Mouse (Mus musculus) ovary, postnatal 14 days (tissue): ENCODE measurements around the gene Ap4b1.
A peak's percentile ranks its signal among the peaks of the same experiment; 100 is the strongest.
"Not testable (repeated sequence)": the region's sequence is repeated elsewhere in the genome, so short reads cannot be mapped to it uniquely, and the experiment has no call there.

Experiments
- DNase-seq: peaks from one replicate; pipeline ENCODE4 v3.0.0; 2022; ENCODE audit warnings: low spot score

Gene Ap4b1

GRCm38 (mm10) chr3:103801631-103802531 lies 7.4 kb upstream of the Ap4b1 start:
- peak; percentile 54 for DNase-seq

GRCm38 (mm10) chr3:103802861-103803260 lies 6.5 kb upstream of the Ap4b1 start:
- DNase-seq: no peak

- no peak for DNase-seq
Measured at GRCm38 (mm10) chr3:103805671-103806070, 3.6 kb upstream of the Ap4b1 start.

GRCm38 (mm10) chr3:103809799-103810150 lies 455 bp downstream of the Ap4b1 start:
- DNase-seq: no peak

- no peak for DNase-seq
Measured at GRCm38 (mm10) chr3:103810967-103811366, 1.6 kb downstream of the Ap4b1 start.

- DNase-seq: no peak
Measured at GRCm38 (mm10) chr3:103827548-103827947, 18.2 kb downstream of the Ap4b1 start.

- no peak for DNase-seq
Measured at GRCm38 (mm10) chr3:103829036-103829435, 19.7 kb downstream of the Ap4b1 start.

- not testable (repeated sequence) for DNase-seq
Measured at GRCm38 (mm10) chr3:103830681-103831080, 21.4 kb downstream of the Ap4b1 start.

GRCm38 (mm10) chr3:103831146-103831545 lies 21.8 kb downstream of the Ap4b1 start:
- DNase-seq: no peak

- no peak for DNase-seq
Measured at GRCm38 (mm10) chr3:103832426-103832825, 23.1 kb downstream of the Ap4b1 start, which contains the start of gene Bcl2l15. Bcl2l15 (plus strand) TSS chr3:103832601.

GRCm38 (mm10) chr3:103834001-103834400 lies 24.7 kb downstream of the Ap4b1 start:
- DNase-seq: no peak

GRCm38 (mm10) chr3:103835272-103835950 lies 26.1 kb downstream of the Ap4b1 start:
- no peak for DNase-seq

GRCm38 (mm10) chr3:103835951-103836310 lies 26.6 kb downstream of the Ap4b1 start:
- DNase-seq: no peak

GRCm38 (mm10) chr3:103836453-103836852 lies 27.1 kb downstream of the Ap4b1 start:
- DNase-seq: no peak

- DNase-seq: no peak
Measured at GRCm38 (mm10) chr3:103839711-103840110, 30.4 kb downstream of the Ap4b1 start.

- DNase-seq: not testable (repeated sequence)
Measured at GRCm38 (mm10) chr3:103840195-103840594, 30.9 kb downstream of the Ap4b1 start.

- not testable (repeated sequence) for DNase-seq
Measured at GRCm38 (mm10) chr3:103840946-103841345, 31.6 kb downstream of the Ap4b1 start.

GRCm38 (mm10) chr3:103850644-103851363 lies 41.5 kb downstream of the Ap4b1 start:
- no peak for DNase-seq

- DNase-seq: no peak
Measured at GRCm38 (mm10) chr3:103851481-103851880, 42.2 kb downstream of the Ap4b1 start.

- no peak for DNase-seq
Measured at GRCm38 (mm10) chr3:103851882-103852281, 42.6 kb downstream of the Ap4b1 start.

GRCm38 (mm10) chr3:103852565-103853299 lies 43.4 kb downstream of the Ap4b1 start:
- peak; percentile 32 for DNase-seq

GRCm38 (mm10) chr3:103853804-103854203 lies 44.5 kb downstream of the Ap4b1 start:
- no peak for DNase-seq
